Mouse (Mus musculus) ovary, postnatal 14 days (tissue): ENCODE data around the gene Dach1.

Experiments used
- DNase-seq: peaks from one replicate; pipeline ENCODE4 v3.0.0; 2022; ENCODE audit warnings: low spot score

Dach1 gene

DNA sequence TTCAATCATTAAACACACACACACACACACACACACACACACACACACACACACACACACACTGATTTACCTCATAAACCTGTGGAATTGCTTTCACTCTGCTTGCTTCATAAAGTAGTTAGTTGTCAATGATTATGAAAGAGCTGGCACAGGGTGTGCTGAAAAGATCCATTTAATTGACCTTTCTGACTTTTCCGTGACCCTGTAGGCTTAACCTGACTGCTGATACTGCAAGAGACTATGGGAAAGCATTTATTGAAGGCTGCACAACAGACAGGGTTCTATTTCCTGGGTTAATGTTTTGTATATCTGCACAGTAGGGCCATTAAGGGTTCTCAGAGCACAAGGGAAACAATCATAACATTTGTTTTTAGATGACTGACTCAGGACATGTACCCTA lies 321.9 kb downstream of the Dach1 start:
- DNase-seq: no peak

DNA sequence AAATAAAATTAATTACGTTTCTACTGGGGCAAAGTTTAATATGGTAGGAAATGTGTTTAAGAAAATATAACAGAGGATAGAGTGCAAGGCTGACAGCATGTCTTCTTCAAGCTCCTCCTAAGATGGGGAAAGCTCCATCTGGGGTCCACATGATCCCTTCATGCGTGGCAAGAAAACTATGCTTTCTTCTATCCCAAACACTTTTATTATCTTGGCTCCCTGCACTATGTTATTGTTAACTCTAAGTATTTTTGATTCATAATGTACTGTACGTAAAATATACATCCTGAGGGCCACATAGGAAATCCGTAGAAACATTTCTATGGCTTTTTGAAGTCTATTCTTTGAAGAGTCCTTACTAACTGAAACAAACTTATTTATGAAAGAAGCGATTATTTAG lies 330.3 kb downstream of the Dach1 start:
- DNase-seq: no peak

DNA sequence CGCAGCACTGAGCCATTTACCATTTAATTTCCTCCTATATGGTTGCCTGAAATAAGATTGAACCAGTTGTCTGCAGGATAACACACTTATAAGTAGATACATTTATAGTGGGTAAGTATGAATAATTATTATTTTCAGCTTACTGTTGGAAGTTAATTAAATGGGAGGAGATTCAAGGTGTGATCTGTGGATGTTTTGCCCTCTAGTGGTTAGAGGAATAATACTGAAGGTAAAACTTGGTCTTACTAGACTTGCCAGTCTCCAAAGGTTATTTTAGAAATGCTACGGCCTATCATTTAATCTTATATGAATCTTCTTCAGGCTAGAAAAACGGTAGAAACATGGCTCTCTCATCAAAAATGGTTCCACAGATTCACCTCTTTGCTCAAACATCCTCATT lies 339.7 kb downstream of the Dach1 start:
- no peak for DNase-seq

DNA sequence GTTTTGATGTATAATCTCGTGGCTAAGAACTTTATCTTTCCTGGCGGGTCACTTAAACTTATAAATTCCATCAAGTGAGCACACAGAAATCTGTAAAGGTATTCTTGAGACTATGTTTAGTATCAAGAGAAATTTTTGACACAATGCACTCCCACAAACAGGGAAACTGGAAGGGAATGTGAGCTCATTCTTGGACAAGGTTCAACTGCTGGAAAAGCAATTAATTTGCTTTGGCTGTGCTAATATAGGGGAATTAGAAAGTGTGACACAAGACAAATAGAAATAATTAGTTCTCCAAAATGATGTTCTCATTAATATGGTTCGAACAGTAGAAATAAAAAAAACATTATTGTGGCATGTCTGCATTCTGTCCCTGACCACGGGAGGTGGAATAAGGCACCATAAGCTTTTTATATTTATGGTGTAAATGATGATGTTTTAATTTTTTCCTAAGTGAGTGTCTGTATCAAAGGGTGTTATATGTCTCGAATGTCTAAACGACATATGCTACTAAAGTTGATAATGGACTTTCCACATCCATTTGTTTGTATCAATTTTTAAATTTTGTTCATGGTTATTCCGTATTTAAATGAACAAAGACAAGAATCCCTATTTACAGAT lies 354.9 kb downstream of the Dach1 start:
- no peak for DNase-seq

- DNase-seq: no peak
These were observed 356.0 kb downstream of the Dach1 start for GRCm38 (mm10) chr14:97813557-97813956.

DNA sequence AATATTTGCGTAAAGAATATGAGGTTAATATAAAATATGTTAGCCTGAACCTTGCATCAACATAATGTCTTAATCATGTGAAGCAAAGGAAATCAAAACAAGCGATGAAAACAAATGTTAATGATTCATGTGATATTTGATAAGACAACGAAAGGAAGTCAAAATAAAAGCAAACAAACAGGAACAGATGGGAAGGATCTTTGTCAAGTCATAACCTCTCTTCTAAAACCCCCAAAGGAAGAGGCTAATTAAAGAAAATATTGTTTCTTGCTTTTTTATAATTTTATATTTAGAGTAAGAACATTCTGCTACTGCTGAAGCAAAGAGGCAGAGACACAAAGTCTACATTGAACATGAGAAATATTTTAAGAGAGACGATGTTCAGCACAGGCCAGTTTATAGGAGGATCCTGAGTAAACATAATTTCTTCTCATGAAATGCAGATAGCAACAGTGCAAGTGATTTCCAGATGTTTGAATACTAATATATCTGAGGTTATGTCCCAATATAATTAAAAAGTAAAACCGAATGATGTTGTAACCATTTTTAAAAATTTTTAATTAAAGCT lies 374.1 kb downstream of the Dach1 start:
- DNase-seq: no peak

GRCm38 (mm10) chr14:97774135-97774767 lies 395.3 kb downstream of the Dach1 start:
- no peak for DNase-seq

- no peak for DNase-seq
These were observed 415.2 kb downstream of the Dach1 start for GRCm38 (mm10) chr14:97754400-97754799.

GRCm38 (mm10) chr14:97753973-97754372 lies 415.6 kb downstream of the Dach1 start:
- DNase-seq: no peak

GRCm38 (mm10) chr14:97743252-97743651 lies 426.3 kb downstream of the Dach1 start:
- no peak for DNase-seq

DNA sequence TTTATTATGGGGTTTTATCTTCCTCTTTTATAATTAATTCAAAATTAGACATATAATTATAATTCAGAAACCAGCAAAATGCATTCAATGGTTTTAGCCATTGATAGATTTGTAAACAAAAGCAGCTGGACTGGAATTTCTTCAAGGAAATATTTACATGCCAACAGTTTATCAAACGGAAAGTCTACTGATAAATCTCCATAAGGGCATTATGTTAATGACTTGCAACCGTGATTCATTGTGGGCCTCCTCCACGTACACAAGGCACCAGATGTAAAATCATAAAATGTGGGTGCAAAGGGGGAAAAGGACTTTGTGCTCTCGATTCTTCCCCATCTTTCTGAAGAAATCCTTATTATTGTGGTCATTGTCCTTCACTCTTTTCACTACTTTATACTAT lies 426.8 kb downstream of the Dach1 start:
- DNase-seq: no peak
